Mouse (Mus musculus): Measurements from ENCODE around the gene BC107364.
"Not testable (repeated sequence)": the region's sequence is repeated elsewhere in the genome, so short reads cannot be mapped to it uniquely, and the experiment has no call there.

The BC107364 gene

GRCm38 (mm10) chr3:96452262-96452661 lies at the start of gene BC107364:
Gene BC107364 (minus strand): TSS chr3:96452306.
- not testable (repeated sequence) for DNase-seq

DNA sequence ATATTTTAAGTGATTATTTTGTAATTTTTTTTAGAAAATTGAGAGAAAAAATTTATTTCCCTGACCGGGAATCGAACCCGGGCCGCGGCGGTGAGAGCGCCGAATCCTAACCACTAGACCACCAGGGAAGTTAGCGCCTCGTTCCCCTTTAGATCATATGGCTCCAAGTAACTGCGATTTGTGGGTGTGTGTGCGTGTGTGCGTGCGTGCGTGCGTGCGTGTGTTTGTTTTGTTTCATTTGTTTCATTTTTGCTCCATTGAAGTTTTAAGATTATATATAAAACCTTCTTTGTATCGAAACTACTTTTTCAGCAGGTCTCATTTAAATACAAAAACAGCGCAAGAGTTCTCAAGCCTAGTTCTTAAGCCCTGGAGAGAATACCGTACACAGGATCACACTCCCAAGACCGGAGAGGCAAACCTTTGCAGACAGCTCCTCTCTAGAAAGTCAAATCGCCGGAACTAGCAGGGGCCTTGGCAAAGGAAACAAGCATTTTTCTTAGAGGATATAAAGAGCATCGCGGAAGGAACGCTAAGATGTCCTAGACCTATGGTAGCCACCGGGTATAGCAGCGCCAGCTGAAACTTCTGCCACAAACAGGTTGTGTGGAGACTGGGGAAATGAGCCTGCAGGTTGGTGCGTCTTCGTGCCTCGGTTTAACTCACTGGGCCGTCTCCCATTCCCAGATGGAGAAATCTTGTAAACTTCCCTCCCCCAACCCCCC lies 49.4 kb upstream of the BC107364 start:
- peak; percentile 82 to 92 for DNase-seq

GRCm38 (mm10) chr3:96500691-96501265 lies 48.7 kb upstream of the BC107364 start:
- peak; percentile 84 to 89 for DNase-seq

- DNase-seq = peak; percentile 93 to 96
These were observed 48.1 kb upstream of the BC107364 start for GRCm38 (mm10) chr3:96500289-96500621.

GRCm38 (mm10) chr3:96499481-96500288 lies 47.6 kb upstream of the BC107364 start:
- peak; percentile 74 to 78 for DNase-seq

GRCm38 (mm10) chr3:96498476-96499245 lies 46.6 kb upstream of the BC107364 start:
- no peak for DNase-seq

GRCm38 (mm10) chr3:96497451-96498028 lies 45.4 kb upstream of the BC107364 start:
- DNase-seq = peak; percentile 75 to 80

DNA sequence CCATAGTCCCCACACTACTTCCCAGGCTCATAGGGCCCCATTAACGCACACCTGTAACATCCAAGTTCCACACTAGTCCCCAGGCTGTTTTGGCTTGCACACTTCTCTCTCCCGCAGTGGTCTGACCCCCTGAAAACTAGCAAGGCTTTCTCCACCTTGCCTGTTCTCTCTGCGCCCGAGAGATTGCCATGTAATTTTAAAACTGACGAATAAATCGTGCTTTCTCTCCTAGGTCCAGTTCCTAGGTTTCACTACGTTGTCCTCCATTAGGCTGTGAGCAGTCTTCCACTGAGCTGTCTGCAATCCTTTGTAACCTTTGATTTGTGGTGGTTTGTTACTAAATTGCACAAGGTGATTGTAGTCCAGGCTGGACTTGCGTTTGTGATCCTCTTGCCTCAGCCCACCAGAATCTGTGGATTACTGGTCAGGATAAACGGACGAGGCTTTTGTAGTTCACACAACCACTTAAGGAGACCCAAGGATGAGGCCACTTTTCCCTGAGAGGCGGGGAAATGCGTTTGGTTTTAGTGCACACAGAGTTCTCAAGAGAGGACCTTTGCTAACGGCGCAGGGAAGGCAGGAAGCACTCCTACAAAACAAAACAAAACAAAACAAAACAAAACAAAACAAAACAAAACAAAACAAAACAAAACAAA lies 44.6 kb upstream of the BC107364 start:
- not testable (repeated sequence) for DNase-seq

GRCm38 (mm10) chr3:96496216-96496615 lies 44.1 kb upstream of the BC107364 start:
- no peak for DNase-seq

GRCm38 (mm10) chr3:96495490-96496210 lies 43.5 kb upstream of the BC107364 start:
- DNase-seq = no peak

DNA sequence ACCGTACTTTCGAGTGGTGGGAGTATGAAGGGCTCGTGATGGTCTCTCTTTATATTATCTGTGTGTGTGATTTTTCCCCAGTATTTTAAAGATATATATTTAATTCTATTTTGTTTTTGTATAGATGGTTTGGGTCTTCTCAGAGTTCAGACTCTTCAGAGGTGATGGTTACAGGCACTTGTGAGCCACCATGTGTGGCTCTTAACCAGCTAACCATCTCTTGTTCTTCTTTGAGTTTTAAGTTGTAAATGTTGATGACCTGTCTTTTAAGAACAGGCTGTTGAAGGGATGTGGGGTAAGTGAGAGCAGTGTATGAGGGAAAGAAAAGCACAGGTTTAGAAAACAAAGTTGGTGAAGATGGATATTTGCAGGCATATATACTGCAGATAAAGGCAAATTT lies 42.8 kb upstream of the BC107364 start:
- no peak for DNase-seq

- DNase-seq = not testable (repeated sequence)
These were observed 42.4 kb upstream of the BC107364 start for GRCm38 (mm10) chr3:96494456-96494855.

- DNase-seq = not testable (repeated sequence)
These were observed 37.5 kb upstream of the BC107364 start for GRCm38 (mm10) chr3:96489636-96490035.

DNA sequence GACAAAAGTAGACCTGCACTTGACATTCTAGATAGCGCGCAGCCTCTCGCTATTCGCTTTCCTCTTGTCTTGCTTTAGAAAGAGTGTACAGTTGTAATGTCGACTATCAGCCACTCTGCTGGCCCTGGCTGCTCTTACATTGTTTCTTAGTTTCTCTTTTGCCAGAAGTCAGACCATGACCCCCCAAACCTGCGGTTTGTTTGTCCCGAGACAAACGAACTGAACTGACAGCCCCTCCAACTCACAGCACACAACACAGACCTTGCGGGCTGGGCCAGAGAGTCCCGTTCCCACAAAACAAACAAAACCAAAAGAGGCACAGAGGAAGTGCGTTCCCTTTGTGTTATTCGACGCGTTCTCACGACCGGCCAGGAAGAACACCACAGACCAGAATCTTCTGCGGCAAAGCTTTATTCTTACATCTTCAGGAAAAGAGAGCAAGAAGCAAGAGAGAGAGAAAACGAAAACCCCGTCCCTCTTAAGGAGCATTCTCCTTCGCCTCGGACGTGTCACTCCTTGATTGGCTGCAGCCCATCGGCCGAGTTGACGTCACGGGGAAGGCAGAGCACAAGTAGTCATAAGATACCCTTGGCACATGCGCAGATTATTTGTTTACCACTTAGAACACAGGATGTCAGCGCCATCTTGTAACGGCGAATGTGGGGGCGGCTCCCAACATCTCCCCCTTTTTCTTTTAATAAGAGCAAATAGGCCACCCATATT lies 37.0 kb upstream of the BC107364 start:
- not testable (repeated sequence) for DNase-seq

GRCm38 (mm10) chr3:96488290-96488906 lies 36.3 kb upstream of the BC107364 start:
- DNase-seq = not testable (repeated sequence)

- DNase-seq = peak; percentile 52 to 57
These were observed 35.6 kb upstream of the BC107364 start for GRCm38 (mm10) chr3:96487596-96488289.

DNA sequence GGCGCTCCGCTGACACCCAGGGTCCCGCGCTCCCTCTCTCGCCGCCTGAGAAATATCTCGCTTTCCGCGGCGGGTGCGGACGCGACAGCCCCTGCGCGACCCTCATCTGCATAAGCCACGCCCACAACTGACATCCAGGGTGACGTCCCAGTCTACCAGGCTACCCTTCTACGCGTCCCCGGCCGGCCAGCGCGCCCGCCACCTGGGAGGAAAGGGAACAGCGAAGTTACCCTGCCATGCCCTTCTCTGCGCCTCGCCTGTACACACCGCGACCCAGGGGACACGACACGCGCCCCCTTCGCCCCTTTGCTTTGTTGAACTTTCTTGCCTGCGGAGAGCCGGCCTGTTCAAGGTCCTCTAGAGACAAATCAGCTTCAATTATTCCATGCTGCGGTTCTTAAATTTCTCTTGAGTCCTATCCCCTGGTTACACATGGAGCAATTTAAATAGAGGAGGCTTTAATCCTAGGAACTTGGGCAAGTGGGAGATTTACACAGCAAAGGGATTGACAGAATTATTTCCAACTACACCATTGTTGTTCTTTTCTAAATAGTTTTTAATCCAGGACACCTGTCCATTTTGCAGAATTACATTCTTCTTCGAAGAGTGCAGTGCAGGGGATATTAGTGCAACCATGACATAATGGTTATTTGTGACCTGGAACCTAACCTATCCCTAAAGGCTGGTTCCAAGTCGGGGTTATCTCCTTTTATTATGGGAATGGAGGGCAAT lies 34.9 kb upstream of the BC107364 start:
- not testable (repeated sequence) for DNase-seq

DNA sequence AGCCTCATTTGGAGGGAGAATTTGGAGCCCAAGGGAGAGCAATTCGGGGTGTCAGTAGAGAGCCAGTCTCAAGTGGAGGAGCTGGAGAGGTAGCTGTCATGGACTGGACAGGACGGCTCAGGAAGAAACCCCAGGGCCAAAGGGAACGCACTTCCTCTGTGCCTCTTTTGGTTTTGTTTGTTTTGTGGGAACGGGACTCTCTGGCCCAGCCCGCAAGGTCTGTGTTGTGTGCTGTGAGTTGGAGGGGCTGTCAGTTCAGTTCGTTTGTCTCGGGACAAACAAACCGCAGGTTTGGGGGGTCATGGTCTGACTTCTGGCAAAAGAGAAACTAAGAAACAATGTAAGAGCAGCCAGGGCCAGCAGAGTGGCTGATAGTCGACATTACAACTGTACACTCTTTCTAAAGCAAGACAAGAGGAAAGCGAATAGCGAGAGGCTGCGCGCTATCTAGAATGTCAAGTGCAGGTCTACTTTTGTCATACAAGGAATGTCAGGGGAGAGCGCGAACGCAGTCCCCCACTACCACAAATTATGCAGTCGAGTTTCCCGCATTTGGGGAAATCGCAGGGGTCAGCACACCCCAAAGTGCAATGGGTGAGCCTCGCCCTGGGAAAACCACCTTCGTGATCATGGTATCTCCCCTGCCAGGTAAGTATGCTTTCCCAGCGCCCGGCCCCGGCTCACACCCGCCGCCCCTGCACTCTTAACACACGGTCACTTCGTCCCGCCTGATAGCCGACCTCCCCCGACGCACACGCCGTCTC lies 34.1 kb upstream of the BC107364 start:
- not testable (repeated sequence) for DNase-seq
